Mouse (Mus musculus) neural tube, embryonic 13.5 days (tissue): Measurements from ENCODE around the gene Gdi2. TPM values are rescaled to one million over a fixed set of nuclear protein-coding genes. Genes with fewer than 3 reads are reported as not detected.
"Not testable (repeated sequence)": the region's sequence is repeated elsewhere in the genome, so short reads cannot be mapped to it uniquely, and the experiment has no call there.

Experiments
- ATAC-seq: fragments of 200-750 bp; cut with Nextera tagmentation; 2 replicates; pipeline ENCODE4 v1.8.0; 2017; ENCODE audit warnings: low read depth, mild to moderate bottlenecking, moderate TSS enrichment, moderate library complexity
- H3K27ac ChIP-seq: fragments of 300-500 bp; sonication (generic); replicated peaks from 2 replicates; pipeline ENCODE4 v1.5.1; 2015; ENCODE audit warnings: moderate library complexity, mild to moderate bottlenecking, inconsistent platforms
- H3K27me3 ChIP-seq: fragments of 300-500 bp; sonication (generic); 2 replicates; pipeline ENCODE4 v1.6.1; 2015; ENCODE audit warnings: mild to moderate bottlenecking, inconsistent platforms
- H3K36me3 ChIP-seq: fragments of 300-500 bp; sonication (generic); 2 replicates; pipeline ENCODE4 v1.6.1; 2015; ENCODE audit warnings: mild to moderate bottlenecking, inconsistent platforms
- H3K4me1 ChIP-seq: fragments of 300-500 bp; sonication (generic); replicated peaks from 2 replicates; pipeline ENCODE4 v1.6.1; 2015; ENCODE audit warnings: inconsistent platforms
- H3K4me2 ChIP-seq: fragments of 300-500 bp; sonication (generic); 2 replicates; pipeline ENCODE4 v1.6.1; 2015; ENCODE audit warnings: inconsistent platforms, mild to moderate bottlenecking, moderate library complexity
- H3K4me3 ChIP-seq: fragments of 300-500 bp; sonication (generic); 2 replicates; pipeline ENCODE4 v1.5.1; 2015; ENCODE audit warnings: mild to moderate bottlenecking, inconsistent platforms
- H3K9ac ChIP-seq: fragments of 300-500 bp; sonication (generic); 2 replicates; pipeline ENCODE4 v1.6.1; 2015; ENCODE audit warnings: moderate library complexity, mild to moderate bottlenecking, inconsistent platforms
- H3K9me3 ChIP-seq: fragments of 300-500 bp; sonication (generic); 2 replicates; pipeline ENCODE4 v1.6.1; 2016; ENCODE audit warnings: inconsistent platforms
- WGBS: fragments of 180-500 bp; shearing (Covaris S2); methylation state at CpG from one replicate; pipeline ENCODE4 v1.1.7; 2015; 5-methylcytosine and 5-hydroxymethylcytosine counted together
- polyA plus RNA-seq: library from polyadenylated mRNA; unstranded; fragments of >200 nt; fragmentation: Nextera tagmentation; extraction: Ambion mirVana; gene quantifications from 2 replicates; pipeline ENCODE4 v1.2.1, GENCODE M21; 2015

Gene Gdi2
- polyA plus RNA-seq = 450 and 461 TPM in 2 replicates

DNA sequence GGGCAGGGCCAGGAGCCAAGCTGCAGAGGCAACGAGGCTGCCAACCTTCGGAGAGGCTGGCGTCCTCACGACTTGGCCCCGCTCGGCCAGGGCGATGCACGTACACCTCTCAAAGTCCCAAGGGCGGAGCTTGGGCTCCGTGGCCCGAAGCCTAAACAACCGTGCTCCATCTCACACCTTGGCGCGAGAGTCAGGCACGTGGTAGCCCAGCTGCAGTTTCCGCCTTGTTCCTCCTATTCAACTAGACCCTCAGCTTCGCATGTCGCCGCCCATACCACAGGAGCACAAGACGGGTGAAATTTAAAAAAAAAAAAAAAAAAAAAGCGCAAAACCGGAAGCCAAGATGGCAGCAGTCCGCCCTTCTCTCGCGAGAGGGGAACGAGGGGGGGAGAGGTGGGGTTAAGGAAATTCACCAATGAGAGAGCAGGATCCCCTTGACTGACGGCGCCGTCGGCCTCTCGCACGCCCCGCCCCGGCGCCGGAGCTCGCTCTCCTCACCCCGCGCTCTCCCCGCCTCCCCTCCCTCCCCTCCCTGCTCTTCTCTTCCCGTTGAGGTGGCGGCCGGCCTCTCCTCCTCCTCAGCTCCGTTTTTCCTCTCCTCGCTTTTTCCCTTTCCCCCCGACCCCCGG is at the start of gene Gdi2:
Gene Gdi2 (plus strand): TSS at position 470 of the 629 bp plus-strand sequence.
- ATAC-seq = peak; percentile 98
- peak within 1 kb of the TSS; percentile 94 for H3K4me3 ChIP-seq
- H3K27me3 ChIP-seq = no peaks in the 10 kb centered on the region
- no peaks in the 10 kb centered on the region for H3K36me3 ChIP-seq
- H3K9ac ChIP-seq = peak within 1 kb of the TSS; percentile 98
- 1% methylated on average over 45 of the region's 47 CpGs for WGBS
- H3K9me3 ChIP-seq = 0 out of 2 replicates have a peak, but pooled peaks cover 5% of the 10 kb centered on the region
- H3K27ac ChIP-seq = peak within 1 kb of the TSS; percentile 99
- H3K4me2 ChIP-seq = peak within 1 kb of the TSS; percentile 88
- peaks cover 44% of the 10 kb centered on the region for H3K4me1 ChIP-seq

DNA sequence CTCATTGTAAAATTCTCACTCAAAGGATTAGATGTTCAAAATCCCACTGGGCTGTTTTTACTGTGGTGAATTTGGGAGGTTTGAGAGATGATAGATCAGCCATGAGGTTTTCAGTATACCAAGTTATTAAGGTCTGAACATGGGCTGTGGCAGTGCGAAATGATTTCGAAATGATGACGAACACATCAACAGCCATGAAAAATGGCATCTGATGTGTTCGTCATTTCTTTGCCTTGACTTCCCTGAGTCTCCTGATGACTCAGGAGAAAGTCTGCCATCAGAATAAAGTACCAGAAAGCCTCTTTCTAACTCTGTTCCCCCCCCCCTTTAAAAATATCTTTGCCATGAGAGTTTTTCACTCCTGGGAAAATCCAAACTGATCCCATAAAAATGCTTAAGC is 42.3 kb upstream of the Gdi2 start:
- Histone ChIP-seq H3K9me3 (no peaks in the 10 kb centered on the region), H3K27me3 (no peaks in the 10 kb centered on the region), H3K4me1 (no peaks in the 10 kb centered on the region), H3K9ac (no peak overlapping the region), H3K36me3 (no peaks in the 10 kb centered on the region), H3K4me2 (no peak overlapping the region), H3K27ac (no peak overlapping the region), H3K4me3 (no peak overlapping the region)
- 95% methylated on average over 4 of the region's 4 CpGs for WGBS
- ATAC-seq = no peak

DNA sequence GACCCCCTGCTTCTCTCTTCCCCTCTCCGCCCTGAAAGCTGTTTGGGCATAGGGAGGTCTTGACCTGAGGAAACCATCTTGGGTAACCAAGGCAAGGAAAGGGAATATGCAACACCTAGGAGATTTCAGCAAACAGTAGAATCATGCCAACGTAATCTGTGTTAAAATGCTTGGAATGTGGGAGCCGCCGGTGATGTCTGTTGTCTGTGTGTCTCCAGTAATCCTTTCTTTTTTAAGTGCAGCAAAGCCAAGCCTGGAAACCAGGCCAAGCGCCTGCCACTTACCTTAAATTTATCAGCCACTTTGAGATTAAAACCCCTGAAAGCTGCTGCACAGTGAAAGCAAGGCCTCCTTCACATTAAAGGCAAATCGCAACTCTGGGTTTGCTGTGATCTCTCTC is 36.8 kb upstream of the Gdi2 start:
- H3K9me3 ChIP-seq, H3K27ac ChIP-seq, H3K27me3 ChIP-seq, ATAC-seq, H3K9ac ChIP-seq, H3K4me1 ChIP-seq, H3K4me2 ChIP-seq, H3K36me3 ChIP-seq, H3K4me3 ChIP-seq: not testable (repeated sequence)
- WGBS = 89% methylated on average over 6 of the region's 6 CpGs

DNA sequence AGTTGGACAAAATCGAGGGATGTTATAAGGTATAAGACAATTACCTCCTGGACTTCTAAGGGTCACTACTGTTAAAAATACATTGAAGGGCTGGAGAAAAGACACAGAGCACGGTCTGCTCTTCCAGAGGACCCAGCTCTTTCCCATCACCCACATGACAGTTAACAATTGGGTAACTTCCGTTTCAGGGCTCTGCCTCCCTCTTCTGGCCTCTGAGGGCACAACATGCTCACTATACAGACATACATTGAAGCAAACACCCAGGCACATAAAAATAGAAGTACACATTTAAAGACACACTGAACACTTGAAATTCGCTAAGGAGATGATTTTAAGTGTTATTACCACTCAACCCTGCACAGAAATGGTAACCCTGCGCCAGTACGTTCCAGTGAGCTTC is 22.5 kb upstream of the Gdi2 start:
- H3K36me3 ChIP-seq, H3K9me3 ChIP-seq, H3K4me1 ChIP-seq, H3K27me3 ChIP-seq, H3K4me2 ChIP-seq, H3K9ac ChIP-seq, ATAC-seq, H3K27ac ChIP-seq, H3K4me3 ChIP-seq: not testable (repeated sequence)
- 76% methylated on average over 6 of the region's 6 CpGs for WGBS

DNA sequence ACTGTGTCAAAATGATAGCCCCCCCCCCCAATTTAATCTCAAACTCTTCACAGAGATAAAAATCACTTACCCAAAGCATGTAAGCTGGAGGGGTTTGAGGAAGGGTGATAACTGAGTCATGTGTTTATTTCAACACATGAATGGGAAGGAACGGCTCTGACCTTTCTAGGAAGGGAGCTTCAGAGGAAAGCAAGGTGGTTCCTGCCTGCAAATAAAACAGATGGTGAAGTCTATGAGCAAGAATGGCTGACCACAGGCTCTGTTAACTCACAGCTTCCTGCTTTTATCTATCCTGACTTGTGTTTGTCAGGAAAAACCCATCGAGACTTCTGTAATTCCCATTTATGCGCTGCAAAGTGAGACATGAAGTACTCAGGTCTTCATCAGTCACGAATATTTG is 18.5 kb upstream of the Gdi2 start:
- ATAC-seq, H3K4me2 ChIP-seq, H3K36me3 ChIP-seq, H3K27me3 ChIP-seq, H3K9ac ChIP-seq, H3K4me3 ChIP-seq, H3K27ac ChIP-seq, H3K9me3 ChIP-seq, H3K4me1 ChIP-seq: not testable (repeated sequence)
- WGBS = 80% methylated on average over 4 of the region's 4 CpGs

DNA sequence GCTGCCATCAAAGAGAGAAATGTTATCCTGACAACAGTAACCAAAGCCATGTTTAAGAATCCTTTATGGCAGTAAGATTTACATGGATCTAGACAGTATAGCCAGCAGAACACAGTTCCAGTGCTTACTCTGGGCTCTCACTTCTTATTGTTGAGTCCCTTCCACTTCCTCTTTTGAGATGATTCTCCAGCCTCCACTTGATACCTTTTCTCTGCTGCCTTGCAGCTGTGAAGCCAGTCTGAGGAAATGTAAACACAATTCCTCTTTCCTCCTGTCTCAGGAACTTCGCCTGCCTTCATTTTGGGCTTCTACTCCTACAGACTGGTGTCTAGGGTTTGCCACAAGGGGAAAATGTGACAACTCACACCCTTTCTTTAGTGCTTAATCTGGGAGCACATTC is 17.9 kb upstream of the Gdi2 start:
- H3K27me3 ChIP-seq, ATAC-seq, H3K4me2 ChIP-seq, H3K27ac ChIP-seq, H3K36me3 ChIP-seq, H3K9me3 ChIP-seq, H3K9ac ChIP-seq, H3K4me3 ChIP-seq, H3K4me1 ChIP-seq: not testable (repeated sequence)
- WGBS = 38% methylated on average over 1 of the region's 1 CpGs

DNA sequence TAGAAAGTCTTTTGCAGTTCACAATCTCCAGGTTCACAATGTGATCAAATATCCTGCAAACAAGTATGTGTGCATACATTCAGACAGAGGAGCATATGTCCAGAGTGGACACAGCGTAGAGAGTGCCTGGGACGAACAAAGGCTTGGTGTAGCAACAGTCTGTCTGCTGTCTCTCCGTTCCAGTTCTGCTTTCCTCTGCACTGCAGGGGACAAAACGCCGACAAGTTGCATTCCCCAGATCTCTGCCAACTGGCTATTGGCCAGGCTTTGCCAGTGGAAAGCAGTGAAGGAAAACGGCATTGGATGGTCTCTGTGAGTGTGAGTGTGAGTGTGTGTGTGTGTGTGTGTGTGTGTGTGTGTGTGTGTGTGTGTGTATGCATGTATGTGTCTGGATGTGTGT is 14.4 kb upstream of the Gdi2 start:
- Histone ChIP-seq H3K4me3 (no peak overlapping the region), H3K4me2 (no peak overlapping the region), H3K27ac (no peak overlapping the region), H3K36me3 (no peaks in the 10 kb centered on the region), H3K9ac (no peak overlapping the region), H3K27me3 (no peaks in the 10 kb centered on the region), H3K4me1 (no peaks in the 10 kb centered on the region), H3K9me3 (no peaks in the 10 kb centered on the region)
- WGBS = 52% methylated on average over 6 of the region's 6 CpGs
- no peak for ATAC-seq

DNA sequence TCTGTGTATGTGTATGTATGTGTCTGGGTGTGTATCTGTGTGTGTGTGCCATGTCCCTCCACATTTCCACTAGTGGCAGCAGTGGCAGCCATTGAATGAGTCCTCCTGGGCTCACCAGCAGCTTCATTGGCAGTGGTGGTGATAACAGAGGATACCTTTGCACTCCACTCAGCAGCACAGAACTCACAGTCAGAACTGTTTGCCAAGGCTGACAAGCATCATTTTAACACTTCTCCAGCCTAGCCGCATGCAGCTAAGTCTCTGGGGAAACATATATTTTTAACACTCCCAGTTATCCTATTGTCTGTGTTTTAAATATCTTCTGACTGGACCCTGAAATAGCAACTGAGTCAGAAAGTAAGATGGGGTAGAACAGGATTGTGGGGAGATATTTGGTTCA is 13.9 kb upstream of the Gdi2 start:
- no peaks in the 10 kb centered on the region for H3K27me3 ChIP-seq
- H3K4me2 ChIP-seq = no peak overlapping the region
- no peaks in the 10 kb centered on the region for H3K9me3 ChIP-seq
- no peaks in the 10 kb centered on the region for H3K4me1 ChIP-seq
- peak; percentile 47; the same call in 1 of the 2 replicates for ATAC-seq
- WGBS = 64% methylated on average over 1 of the region's 1 CpGs
- no peak overlapping the region for H3K27ac ChIP-seq
- no peak overlapping the region for H3K9ac ChIP-seq
- no peak overlapping the region for H3K4me3 ChIP-seq
- no peaks in the 10 kb centered on the region for H3K36me3 ChIP-seq

DNA sequence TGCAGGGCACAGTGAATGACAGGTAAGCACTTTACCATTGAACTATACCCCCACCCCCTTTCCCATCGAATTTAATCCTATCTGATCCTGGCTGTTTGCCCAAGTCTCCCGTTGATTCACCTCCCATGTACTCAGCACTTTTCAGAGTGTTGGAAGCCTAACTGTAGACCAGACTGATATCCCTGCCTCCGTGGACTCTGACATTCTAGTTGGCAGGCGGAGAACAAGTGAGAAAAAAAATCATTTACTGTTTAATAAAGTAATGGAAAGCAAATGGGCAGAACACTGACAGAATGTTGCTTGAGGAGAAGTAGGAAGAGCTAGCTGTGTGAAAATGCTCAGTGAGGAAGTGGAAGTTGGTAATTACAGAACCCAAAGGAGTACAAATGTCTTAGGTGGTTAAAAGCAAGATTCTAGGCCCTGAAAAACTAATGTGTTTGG is 12.2 kb upstream of the Gdi2 start:
- H3K4me1 ChIP-seq = no peaks in the 10 kb centered on the region
- no peaks in the 10 kb centered on the region for H3K9me3 ChIP-seq
- no peak overlapping the region for H3K9ac ChIP-seq
- WGBS = 70% methylated on average over 4 of the region's 4 CpGs
- H3K27me3 ChIP-seq = no peaks in the 10 kb centered on the region
- no peaks in the 10 kb centered on the region for H3K36me3 ChIP-seq
- no peak overlapping the region for H3K4me3 ChIP-seq
- no peak overlapping the region for H3K4me2 ChIP-seq
- H3K27ac ChIP-seq = no peak overlapping the region
- ATAC-seq = no peak

DNA sequence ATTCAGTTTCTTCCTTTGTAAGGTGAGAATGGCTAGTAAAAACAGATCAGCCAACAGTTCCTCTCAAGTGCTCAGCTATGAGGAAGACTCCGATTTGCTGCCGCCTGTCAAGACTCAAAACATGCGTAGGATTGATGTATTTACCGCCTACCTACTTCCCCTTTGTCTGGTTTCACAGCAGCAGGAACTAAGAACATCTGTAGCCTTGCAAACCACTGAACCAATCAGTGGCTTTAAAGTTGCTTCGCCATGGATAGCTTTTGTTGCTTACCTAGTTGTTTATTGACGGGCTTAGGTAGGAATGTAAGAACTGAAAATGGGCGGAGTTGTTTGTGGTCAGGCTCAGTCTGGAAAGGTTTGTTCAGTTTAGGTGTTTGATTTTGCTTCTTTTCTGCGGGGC is 11.5 kb upstream of the Gdi2 start:
- Histone ChIP-seq H3K27ac (no peak overlapping the region), H3K4me3 (no peak overlapping the region), H3K27me3 (no peaks in the 10 kb centered on the region), H3K36me3 (no peaks in the 10 kb centered on the region), H3K4me2 (no peak overlapping the region), H3K9me3 (no peaks in the 10 kb centered on the region), H3K9ac (no peak overlapping the region), H3K4me1 (no peaks in the 10 kb centered on the region)
- WGBS = 87% methylated on average over 8 of the region's 8 CpGs
- no peak for ATAC-seq

DNA sequence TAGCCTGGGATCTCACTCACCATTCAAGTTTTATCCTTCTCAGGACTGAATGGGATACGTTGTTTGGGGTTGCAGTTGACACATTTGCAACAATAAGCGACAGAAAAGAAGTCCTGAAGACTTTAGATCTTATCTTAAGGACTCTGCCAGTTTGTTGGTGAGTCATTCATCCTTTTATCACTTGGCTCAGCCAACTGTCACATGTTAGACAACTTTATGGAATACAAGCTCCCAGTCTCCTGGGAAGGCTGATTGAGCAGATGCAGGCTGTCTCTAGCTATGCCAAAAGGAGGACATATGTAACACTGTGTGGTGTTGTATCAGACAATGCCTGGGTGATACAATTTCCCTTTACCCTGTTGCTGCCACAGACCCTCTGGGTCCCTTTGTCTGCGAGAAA is 7.4 kb upstream of the Gdi2 start:
- WGBS = 64% methylated on average over 3 of the region's 3 CpGs
- ATAC-seq = no peak
- no peak overlapping the region for H3K4me2 ChIP-seq

DNA sequence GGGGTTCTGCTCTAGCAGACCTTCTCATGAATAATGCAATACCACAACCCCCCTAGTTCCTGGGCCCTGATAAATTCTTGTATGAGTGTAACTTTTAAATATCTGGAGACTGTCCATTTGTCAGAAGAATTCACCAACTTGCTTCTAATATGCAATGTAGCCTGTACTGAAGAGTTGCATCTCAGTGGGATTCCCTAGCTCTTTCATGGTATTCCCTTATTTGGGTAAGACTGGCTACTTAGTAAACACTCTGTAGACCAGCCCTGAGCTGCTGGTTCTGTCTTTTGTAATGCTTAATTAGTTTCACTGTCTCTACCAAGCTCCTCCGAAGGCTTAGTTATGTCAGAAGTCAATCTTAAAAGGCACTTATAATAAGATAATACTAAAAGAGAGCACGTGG is 6.7 kb upstream of the Gdi2 start:
- H3K4me1 ChIP-seq, H3K9ac ChIP-seq, H3K27ac ChIP-seq, H3K27me3 ChIP-seq, H3K4me2 ChIP-seq, H3K9me3 ChIP-seq, ATAC-seq, H3K36me3 ChIP-seq, H3K4me3 ChIP-seq: not testable (repeated sequence)
- WGBS = 64% methylated on average over 2 of the region's 2 CpGs

More for the DNA sequence above, 7.4 kb upstream of the Gdi2 start:
- no peaks in the 10 kb centered on the region for H3K36me3 ChIP-seq
- H3K27ac ChIP-seq = no peak overlapping the region
- H3K9ac ChIP-seq = no peak overlapping the region
- no peaks in the 10 kb centered on the region for H3K4me1 ChIP-seq
- no peaks in the 10 kb centered on the region for H3K27me3 ChIP-seq
- no peaks in the 10 kb centered on the region for H3K9me3 ChIP-seq
- H3K4me3 ChIP-seq = no peak overlapping the region

DNA sequence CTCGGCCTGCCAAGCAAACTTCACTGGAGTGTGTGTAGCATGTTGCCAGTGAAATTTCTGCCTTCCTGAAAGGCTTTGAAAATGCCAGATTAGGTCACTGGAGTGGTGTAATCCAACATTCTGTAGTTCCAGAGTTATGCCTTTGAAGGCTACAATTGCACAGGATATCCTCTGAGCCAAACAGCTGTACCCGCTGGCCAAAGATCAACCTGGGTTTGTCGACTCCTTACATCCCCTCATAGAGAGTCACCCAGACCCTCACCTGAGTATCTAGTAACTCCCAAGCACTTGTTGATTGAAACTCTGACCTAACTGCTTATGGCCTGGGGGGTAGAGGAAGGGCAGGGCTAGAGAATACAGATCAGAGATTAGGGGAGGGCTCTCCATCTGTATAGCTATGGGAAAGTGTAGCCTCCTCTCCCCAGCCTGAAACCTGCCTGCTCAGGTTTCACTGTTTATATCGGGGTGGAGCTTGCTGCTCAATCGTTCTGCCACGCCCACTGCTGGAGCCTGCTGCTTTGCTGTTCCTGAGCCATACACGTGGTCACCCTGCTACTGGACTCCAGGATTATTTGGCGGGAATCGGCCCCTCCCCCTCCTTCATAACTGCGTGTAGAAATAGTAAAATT is 6.1 kb upstream of the Gdi2 start:
- Histone ChIP-seq H3K27me3 (no peaks in the 10 kb centered on the region), H3K9me3 (0 out of 2 replicates have a peak, but pooled peaks cover 5% of the 10 kb centered on the region), H3K4me3 (no peak overlapping the region), H3K27ac (no peak overlapping the region), H3K9ac (no peak overlapping the region), H3K4me1 (peaks cover 2% of the 10 kb centered on the region), H3K4me2 (no peak overlapping the region), H3K36me3 (no peaks in the 10 kb centered on the region)
- no peak for ATAC-seq
- WGBS = 71% methylated on average over 10 of the region's 10 CpGs
